Mouse (Mus musculus): Measurements from ENCODE around the gene Rbfox3. TPM values are rescaled to one million over a fixed set of nuclear protein-coding genes. Genes with fewer than 3 reads are reported as not detected.
A peak's percentile ranks its signal among the peaks of the same experiment; 100 is the strongest.

Rbfox3 gene
- total RNA-seq, 2 experiments from 2014 or later, result 0.13 to 0.20 TPM

GRCm38 (mm10) chr11:118634647-118635046 lies 276.8 kb downstream of the Rbfox3 start:
- intact Hi-C loops (cut with DNase I), result no loop called here
- TF ChIP-seq CTCF (IDR thresholded peaks at IDR 0.05), result peak; percentile 55
- no peak overlapping the region for H3K4me3 ChIP-seq
- no peak overlapping the region for H3K27ac ChIP-seq
- peak; percentile 24 for DNase-seq

- no peak for TF ChIP-seq CTCF (IDR thresholded peaks at IDR 0.05)
- Histone ChIP-seq H3K27ac (no peak overlapping the region), H3K4me3 (no peak overlapping the region)
- no peak for DNase-seq
- intact Hi-C loops (cut with DNase I), result no loop called here
Observed at GRCm38 (mm10) chr11:118629718-118630117, 281.7 kb downstream of the Rbfox3 start.

GRCm38 (mm10) chr11:118627541-118627940 lies 283.9 kb downstream of the Rbfox3 start:
- no peak for TF ChIP-seq CTCF (IDR thresholded peaks at IDR 0.05)
- H3K4me3 ChIP-seq, result no peak overlapping the region
- no peak overlapping the region for H3K27ac ChIP-seq
- intact Hi-C loops (cut with DNase I), result no loop called here
- DNase-seq, result no peak

GRCm38 (mm10) chr11:118620869-118621268 lies 290.5 kb downstream of the Rbfox3 start:
- intact Hi-C loops (cut with DNase I), result no loop called here
- H3K27ac ChIP-seq, result no peak overlapping the region
- no peak for DNase-seq

GRCm38 (mm10) chr11:118614126-118614525 lies 297.3 kb downstream of the Rbfox3 start:
- no peak for DNase-seq
- intact Hi-C loops (cut with DNase I), result no loop called here
- TF ChIP-seq CTCF (IDR thresholded peaks at IDR 0.05), result no peak
- Histone ChIP-seq H3K4me3 (no peak overlapping the region), H3K27ac (no peak overlapping the region)

More at GRCm38 (mm10) chr11:118620869-118621268, 290.5 kb downstream of the Rbfox3 start:
- TF ChIP-seq CTCF (IDR thresholded peaks at IDR 0.05), result no peak
- no peak overlapping the region for H3K4me3 ChIP-seq

GRCm38 (mm10) chr11:118610128-118610527 lies 301.3 kb downstream of the Rbfox3 start:
- no peak for DNase-seq
- intact Hi-C loops (cut with DNase I), result no loop called here
- no peak for TF ChIP-seq CTCF (IDR thresholded peaks at IDR 0.05)
- H3K4me3 ChIP-seq, result peak overlapping the region; percentile 32; the same call in 1 of the 2 replicates
- H3K27ac ChIP-seq, result no peak overlapping the region

GRCm38 (mm10) chr11:118609236-118610000 lies 302.0 kb downstream of the Rbfox3 start:
- DNase-seq, result no peak
- intact Hi-C loops (cut with DNase I), result no loop called here
- Histone ChIP-seq H3K27ac (no peak overlapping the region), H3K4me3 (no peak overlapping the region)
- TF ChIP-seq CTCF (IDR thresholded peaks at IDR 0.05), result no peak

GRCm38 (mm10) chr11:118607927-118608326 lies 303.5 kb downstream of the Rbfox3 start:
- intact Hi-C loops (cut with DNase I), result no loop called here
- no peak for DNase-seq

GRCm38 (mm10) chr11:118605570-118605969 lies 305.8 kb downstream of the Rbfox3 start:
- DNase-seq, result no peak
- H3K4me3 ChIP-seq, result no peak overlapping the region
- intact Hi-C loops (cut with DNase I), result no loop called here
- TF ChIP-seq CTCF (IDR thresholded peaks at IDR 0.05), result no peak
- H3K27ac ChIP-seq, result no peak overlapping the region

More at GRCm38 (mm10) chr11:118607927-118608326, 303.5 kb downstream of the Rbfox3 start:
- Histone ChIP-seq H3K27ac (no peak overlapping the region), H3K4me3 (no peak overlapping the region)
- no peak for TF ChIP-seq CTCF (IDR thresholded peaks at IDR 0.05)

- TF ChIP-seq CTCF (IDR thresholded peaks at IDR 0.05), result no peak
Observed at GRCm38 (mm10) chr11:118604206-118604605, 307.2 kb downstream of the Rbfox3 start.

GRCm38 (mm10) chr11:118603126-118603525 lies 308.3 kb downstream of the Rbfox3 start:
- intact Hi-C loops (cut with DNase I), result no loop called here
- peak; percentile 22 for DNase-seq
- H3K27ac ChIP-seq, result no peak overlapping the region
- H3K4me3 ChIP-seq, result no peak overlapping the region
- TF ChIP-seq CTCF (IDR thresholded peaks at IDR 0.05), result no peak

More at GRCm38 (mm10) chr11:118604206-118604605, 307.2 kb downstream of the Rbfox3 start:
- intact Hi-C loops (cut with DNase I), result no loop called here
- Histone ChIP-seq H3K27ac (no peak overlapping the region), H3K4me3 (no peak overlapping the region)
- DNase-seq, result no peak

GRCm38 (mm10) chr11:118601484-118601883 lies 309.9 kb downstream of the Rbfox3 start:
- intact Hi-C loops (cut with DNase I), result no loop called here
- TF ChIP-seq CTCF (IDR thresholded peaks at IDR 0.05), result no peak

GRCm38 (mm10) chr11:118600168-118600567 lies 311.2 kb downstream of the Rbfox3 start:
- H3K4me3 ChIP-seq, result no peak overlapping the region
- intact Hi-C loops (cut with DNase I), result no loop called here
- H3K27ac ChIP-seq, result no peak overlapping the region
- no peak for TF ChIP-seq CTCF (IDR thresholded peaks at IDR 0.05)
- no peak for DNase-seq

More at GRCm38 (mm10) chr11:118601484-118601883, 309.9 kb downstream of the Rbfox3 start:
- Histone ChIP-seq H3K4me3 (no peak overlapping the region), H3K27ac (no peak overlapping the region)
- DNase-seq, result no peak

- TF ChIP-seq CTCF (IDR thresholded peaks at IDR 0.05), result no peak
- DNase-seq, result no peak
- no peak overlapping the region for H3K4me3 ChIP-seq
- intact Hi-C loops (cut with DNase I), result no loop called here
- H3K27ac ChIP-seq, result no peak overlapping the region
Observed at GRCm38 (mm10) chr11:118598726-118599125, 312.7 kb downstream of the Rbfox3 start.
